Mouse (Mus musculus) lung, adult 2 months (tissue): ENCODE measurements around the gene Spag9.

Experiments used
- CTCF ChIP-seq: fragments of 200-500 bp; IDR thresholded peaks from 2 replicates; pipeline ENCODE4 v1.5.1; 2011; ENCODE audit warnings: mild to moderate bottlenecking, low read length, control low read depth; ENCODE audit not compliant: insufficient read depth
- POLR2A ChIP-seq: fragments of 200-500 bp; IDR thresholded peaks from 2 replicates; pipeline ENCODE4 v1.6.1; 2011; ENCODE audit warnings: low read depth, mild to moderate bottlenecking, control low read depth, low read length, borderline replicate concordance; ENCODE audit errors: extremely low read depth

- TF ChIP-seq CTCF (no peak), POLR2A (no peak)
These were observed 143.3 kb downstream of the Spag9 start for GRCm38 (mm10) chr11:94139232-94139620.
